Mouse (Mus musculus): Measurements from ENCODE around the gene Ajap1. TPM values are rescaled to one million over a fixed set of nuclear protein-coding genes. Genes with fewer than 3 reads are reported as not detected.

Ajap1 gene
- total RNA-seq, 1 experiment, result 0.27 TPM

GRCm38 (mm10) chr4:153368620-153369159, 113.9 kb downstream of the Ajap1 start:
- no peak for DNase-seq (ENCODE audit: low read depth, low spot score)
- no peak for TF ChIP-seq CHD2 (IDR thresholded peaks at IDR 0.05; ENCODE audit: low read depth, low read length)
- TF ChIP-seq HCFC1 (IDR thresholded peaks at IDR 0.05; ENCODE audit: borderline replicate concordance, insufficient read depth, low read length), result no peak
- TF ChIP-seq MAFK (IDR thresholded peaks at IDR 0.05; ENCODE audit: insufficient read depth, low read depth, low read length), result no peak
- no peak for TF ChIP-seq ZNF384 (IDR thresholded peaks at IDR 0.05; ENCODE audit: low read depth, low read length)
- Histone ChIP-seq H3K9ac (ENCODE audit: insufficient read depth, low read depth, low read length, poor library complexity, severe bottlenecking) (no peak overlapping the region), H3K36me3 (ENCODE audit: control insufficient read depth, insufficient read depth, low read length, poor library complexity, severe bottlenecking) (no peaks in the 10 kb centered on the region), H3K4me1 (ENCODE audit: control insufficient read depth in 2 of 2, insufficient read depth in 2 of 2, low read length in 2 of 2, poor library complexity in 1 of 2) (no peaks in the 10 kb centered on the region), H3K9me3 (ENCODE audit: control insufficient read depth, insufficient read depth, low read depth, low read length) (no peaks in the 10 kb centered on the region), H3K27ac (ENCODE audit: insufficient read depth, low read depth, low read length, poor library complexity, severe bottlenecking) (no peak overlapping the region), H3K4me3 (ENCODE audit: insufficient read depth in 1 of 2, low read depth in 1 of 2, low read length in 2 of 2, poor library complexity in 1 of 2, severe bottlenecking in 1 of 2) (no peak overlapping the region)
- in situ Hi-C loops (cut with MboI; ENCODE audit: low sequenced_read_pairs in 2 of 2, unreplicated experiment in 2 of 2), result no loop called here

- H3K4me3 ChIP-seq (ENCODE audit: insufficient read depth in 1 of 2, low read depth in 1 of 2, low read length in 2 of 2, poor library complexity in 1 of 2, severe bottlenecking in 1 of 2), result no peak overlapping the region
- in situ Hi-C loops (cut with MboI; ENCODE audit: low sequenced_read_pairs in 2 of 2, unreplicated experiment in 2 of 2), result no loop called here
- no peak overlapping the region for H3K27ac ChIP-seq (ENCODE audit: insufficient read depth, low read depth, low read length, poor library complexity, severe bottlenecking)
- H3K36me3 ChIP-seq (ENCODE audit: control insufficient read depth, insufficient read depth, low read length, poor library complexity, severe bottlenecking), result no peaks in the 10 kb centered on the region
- H3K4me1 ChIP-seq (ENCODE audit: control insufficient read depth in 2 of 2, insufficient read depth in 2 of 2, low read length in 2 of 2, poor library complexity in 1 of 2), result no peaks in the 10 kb centered on the region
- TF ChIP-seq CHD2 (IDR thresholded peaks at IDR 0.05; ENCODE audit: low read depth, low read length), result no peak
- TF ChIP-seq ZC3H11A (IDR thresholded peaks at IDR 0.05; ENCODE audit: borderline replicate concordance, low read depth, low read length), result no peak
- no peak for TF ChIP-seq HCFC1 (IDR thresholded peaks at IDR 0.05; ENCODE audit: borderline replicate concordance, insufficient read depth, low read length)
- no peak for TF ChIP-seq ZNF384 (IDR thresholded peaks at IDR 0.05; ENCODE audit: low read depth, low read length)
- no peak for TF ChIP-seq MAFK (IDR thresholded peaks at IDR 0.05; ENCODE audit: insufficient read depth, low read depth, low read length)
- H3K9me3 ChIP-seq (ENCODE audit: control insufficient read depth, insufficient read depth, low read depth, low read length), result no peaks in the 10 kb centered on the region
- DNase-seq (ENCODE audit: low read depth, low spot score), result no peak
- H3K9ac ChIP-seq (ENCODE audit: insufficient read depth, low read depth, low read length, poor library complexity, severe bottlenecking), result no peak overlapping the region
These were observed 121.6 kb downstream of the Ajap1 start for GRCm38 (mm10) chr4:153360868-153361545.

GRCm38 (mm10) chr4:153358243-153358550, 124.4 kb downstream of the Ajap1 start:
- H3K9me3 ChIP-seq (ENCODE audit: control insufficient read depth, insufficient read depth, low read depth, low read length), result no peaks in the 10 kb centered on the region

GRCm38 (mm10) chr4:153357539-153358242, 124.9 kb downstream of the Ajap1 start:
- no peaks in the 10 kb centered on the region for H3K36me3 ChIP-seq (ENCODE audit: control insufficient read depth, insufficient read depth, low read length, poor library complexity, severe bottlenecking)
- H3K4me3 ChIP-seq (ENCODE audit: insufficient read depth in 1 of 2, low read depth in 1 of 2, low read length in 2 of 2, poor library complexity in 1 of 2, severe bottlenecking in 1 of 2), result no peak overlapping the region
- H3K4me1 ChIP-seq (ENCODE audit: control insufficient read depth in 2 of 2, insufficient read depth in 2 of 2, low read length in 2 of 2, poor library complexity in 1 of 2), result no peaks in the 10 kb centered on the region
- no peaks in the 10 kb centered on the region for H3K9me3 ChIP-seq (ENCODE audit: control insufficient read depth, insufficient read depth, low read depth, low read length)
- H3K27ac ChIP-seq (ENCODE audit: insufficient read depth, low read depth, low read length, poor library complexity, severe bottlenecking), result no peak overlapping the region
- in situ Hi-C loops (cut with MboI; ENCODE audit: low sequenced_read_pairs in 2 of 2, unreplicated experiment in 2 of 2), result no loop called here
- TF ChIP-seq ZC3H11A (IDR thresholded peaks at IDR 0.05; ENCODE audit: borderline replicate concordance, low read depth, low read length), result no peak
- no peak for TF ChIP-seq HCFC1 (IDR thresholded peaks at IDR 0.05; ENCODE audit: borderline replicate concordance, insufficient read depth, low read length)
- TF ChIP-seq ZNF384 (IDR thresholded peaks at IDR 0.05; ENCODE audit: low read depth, low read length), result no peak
- no peak for TF ChIP-seq CHD2 (IDR thresholded peaks at IDR 0.05; ENCODE audit: low read depth, low read length)
- no peak for TF ChIP-seq MAFK (IDR thresholded peaks at IDR 0.05; ENCODE audit: insufficient read depth, low read depth, low read length)
- peak; percentile 54 for DNase-seq (ENCODE audit: low read depth, low spot score)
- H3K9ac ChIP-seq (ENCODE audit: insufficient read depth, low read depth, low read length, poor library complexity, severe bottlenecking), result no peak overlapping the region

More at GRCm38 (mm10) chr4:153358243-153358550, 124.4 kb downstream of the Ajap1 start:
- no peak for DNase-seq (ENCODE audit: low read depth, low spot score)
- Histone ChIP-seq H3K27ac (ENCODE audit: insufficient read depth, low read depth, low read length, poor library complexity, severe bottlenecking) (no peak overlapping the region), H3K4me3 (ENCODE audit: insufficient read depth in 1 of 2, low read depth in 1 of 2, low read length in 2 of 2, poor library complexity in 1 of 2, severe bottlenecking in 1 of 2) (no peak overlapping the region), H3K4me1 (ENCODE audit: control insufficient read depth in 2 of 2, insufficient read depth in 2 of 2, low read length in 2 of 2, poor library complexity in 1 of 2) (no peaks in the 10 kb centered on the region), H3K9ac (ENCODE audit: insufficient read depth, low read depth, low read length, poor library complexity, severe bottlenecking) (no peak overlapping the region), H3K36me3 (ENCODE audit: control insufficient read depth, insufficient read depth, low read length, poor library complexity, severe bottlenecking) (no peaks in the 10 kb centered on the region)
- TF ChIP-seq MAFK (IDR thresholded peaks at IDR 0.05; ENCODE audit: insufficient read depth, low read depth, low read length), result no peak
- TF ChIP-seq HCFC1 (IDR thresholded peaks at IDR 0.05; ENCODE audit: borderline replicate concordance, insufficient read depth, low read length), result no peak
- TF ChIP-seq CHD2 (IDR thresholded peaks at IDR 0.05; ENCODE audit: low read depth, low read length), result no peak
- TF ChIP-seq ZC3H11A (IDR thresholded peaks at IDR 0.05; ENCODE audit: borderline replicate concordance, low read depth, low read length), result no peak
- no peak for TF ChIP-seq ZNF384 (IDR thresholded peaks at IDR 0.05; ENCODE audit: low read depth, low read length)
- in situ Hi-C loops (cut with MboI; ENCODE audit: low sequenced_read_pairs in 2 of 2, unreplicated experiment in 2 of 2), result no loop called here
